Mouse (Mus musculus) frontal cortex, postnatal 14 days (tissue): ENCODE results near the gene Tmem204.

Experiments used
- DNase-seq, 2 experiments: peaks; one replicate each; pipeline ENCODE4 v3.0.0; 2022; ENCODE audit warnings: low spot score in 2 of 2

Gene Tmem204

GRCm38 (mm10) chr17:25084835-25085385 is 1.5 kb upstream of the Tmem204 start:
- no peak for DNase-seq

GRCm38 (mm10) chr17:25082887-25083286 is 504 bp downstream of the Tmem204 start:
- no peak for DNase-seq

- no peak for DNase-seq
These were observed 1.1 kb downstream of the Tmem204 start for GRCm38 (mm10) chr17:25082081-25082847.

GRCm38 (mm10) chr17:25080960-25081381 is 2.4 kb downstream of the Tmem204 start:
- no peak for DNase-seq

- no peak for DNase-seq
These were observed 3.2 kb downstream of the Tmem204 start for GRCm38 (mm10) chr17:25080210-25080609.

- peak; percentile 28 to 38 for DNase-seq
These were observed 5.5 kb downstream of the Tmem204 start for GRCm38 (mm10) chr17:25077771-25078372.

- DNase-seq, result no peak
These were observed 6.5 kb downstream of the Tmem204 start for GRCm38 (mm10) chr17:25076906-25077305.

- no peak for DNase-seq
These were observed 14.7 kb downstream of the Tmem204 start for GRCm38 (mm10) chr17:25068690-25069089.

GRCm38 (mm10) chr17:25067442-25067851 is 15.9 kb downstream of the Tmem204 start:
- DNase-seq, result no peak

GRCm38 (mm10) chr17:25066595-25066994 is 16.8 kb downstream of the Tmem204 start:
- DNase-seq, result no peak

GRCm38 (mm10) chr17:25065189-25065588 is 18.2 kb downstream of the Tmem204 start:
- no peak for DNase-seq

GRCm38 (mm10) chr17:25064351-25064750 is 19.0 kb downstream of the Tmem204 start:
- DNase-seq, result no peak

GRCm38 (mm10) chr17:25063872-25064271 is 19.5 kb downstream of the Tmem204 start:
- no peak for DNase-seq

GRCm38 (mm10) chr17:25063261-25063660 is 20.1 kb downstream of the Tmem204 start:
- DNase-seq, result no peak

GRCm38 (mm10) chr17:25057041-25057440 is 26.4 kb downstream of the Tmem204 start:
- no peak for DNase-seq

GRCm38 (mm10) chr17:25053274-25053673 is 30.1 kb downstream of the Tmem204 start:
- DNase-seq, result no peak

- no peak for DNase-seq
These were observed 36.2 kb downstream of the Tmem204 start for GRCm38 (mm10) chr17:25047143-25047542.

- DNase-seq, result no peak
These were observed 38.1 kb downstream of the Tmem204 start for GRCm38 (mm10) chr17:25045281-25045680.

- no peak for DNase-seq
These were observed 38.5 kb downstream of the Tmem204 start for GRCm38 (mm10) chr17:25044879-25045278.

- DNase-seq, result no peak
These were observed 47.2 kb downstream of the Tmem204 start for GRCm38 (mm10) chr17:25036183-25036582.

GRCm38 (mm10) chr17:25016292-25017132 is 66.9 kb downstream of the Tmem204 start:
- peak; percentile 67 to 72 for DNase-seq
